ENCODE assay signal across 17 mouse cellular contexts in the genomic region with DNA sequence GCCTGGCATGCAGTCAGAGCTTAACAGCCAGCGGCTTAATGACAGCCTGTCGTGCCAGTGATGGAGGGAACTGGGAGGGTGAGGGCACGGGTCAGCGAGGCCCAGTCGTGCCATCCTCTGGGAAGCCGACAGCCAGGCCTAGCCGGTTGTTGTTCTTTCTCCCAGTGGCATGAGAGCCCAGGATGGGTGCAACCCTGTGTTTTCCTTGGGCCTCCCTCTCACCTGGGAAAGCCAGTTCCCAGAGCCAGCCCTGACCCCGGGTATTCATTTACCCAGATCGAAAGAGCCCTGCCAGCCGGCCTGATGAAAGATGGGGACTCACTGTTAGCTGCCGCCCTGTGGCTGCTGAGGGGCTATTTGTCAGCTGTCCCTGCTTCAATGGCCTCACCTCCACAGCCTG. TPM values are rescaled to one million over a fixed set of nuclear protein-coding genes. Genes with fewer than 3 reads are reported as not detected.
DNase-seq lines count a peak whose midpoint lies in the region; ATAC-seq and TF ChIP-seq lines count a peak whose summit lies in the region.
"Had no signal": no experiment of that assay in that cellular context is flagged by ENCODE, and none has a peak within 500 bp of the region (broad histone marks: within the 10 kb centered on the region; RNA-seq: fewer than 3 reads in every experiment).

No protein-coding gene starts in this region.

- 0 out of 2 replicates have a peak overlapping the region, but pooled peaks have one; percentile 8 for H3K27ac ChIP-seq in forebrain, embryonic 10.5 days
- H3K27ac ChIP-seq in forebrain, embryonic 13.5 days, result no peak overlapping the region
- peak overlapping the region; percentile 31; the same call in 1 of the 2 replicates for H3K27ac ChIP-seq in hindbrain, embryonic 10.5 days
- no peak overlapping the region for H3K27ac ChIP-seq in neural tube, embryonic 11.5 days (ENCODE audit: low read depth, low read length)
- H3K27ac ChIP-seq in gastrocnemius, adult 2 months, result no peak overlapping the region
- no peak overlapping the region for H3K27ac ChIP-seq in limb, embryonic 10.5 days
- H3K27ac ChIP-seq: embryonic facial prominence, embryonic 13.5 days; left cerebral cortex, adult 2 months; liver, embryonic 13.5 days had no signal

- DNase-seq in forebrain, embryonic 10.5 days (ENCODE audit: extremely low spot score, low spot score), result no peak
- DNase-seq in hindbrain, embryonic 10.5 days (ENCODE audit: low spot score), result no peak
- DNase-seq in kidney, adult 9 months, result peak; percentile 63
- peak; percentile 45 for DNase-seq in neural tube, embryonic 11.5 days (ENCODE audit: low spot score)
- no peak for DNase-seq in gastrocnemius, adult 2 months
- DNase-seq in cerebellum, adult 18-20 months, result no peak
- no peak for DNase-seq in limb, embryonic 10.5 days (ENCODE audit: low spot score)
- DNase-seq: cerebellum, adult 8-10 months; liver, embryonic 13.5 days; lung, postnatal 36 days had no signal

- H3K9ac ChIP-seq in forebrain, embryonic 13.5 days, result no peak overlapping the region
- H3K9ac ChIP-seq in neural tube, embryonic 11.5 days (ENCODE audit: low read length), result no peak overlapping the region
- H3K9ac ChIP-seq: embryonic facial prominence, embryonic 13.5 days; liver, embryonic 13.5 days had no signal

- ATAC-seq in forebrain, embryonic 13.5 days, result no peak
- peak; percentile 35; the same call in 1 of the 2 replicates for ATAC-seq in neural tube, embryonic 11.5 days (ENCODE audit: insufficient read depth, low FRiP score, low TSS enrichment)
- ATAC-seq: forebrain, embryonic 16.5 days; intestine, postnatal 0 days had no signal

- intact Hi-C loops in gastrocnemius, adult 2 months (cut with DNase I), result no loop called here

- no peak overlapping the region for H3K4me2 ChIP-seq in forebrain, embryonic 13.5 days
- no peak overlapping the region for H3K4me2 ChIP-seq in neural tube, embryonic 11.5 days (ENCODE audit: low read depth)
- H3K4me2 ChIP-seq: embryonic facial prominence, embryonic 13.5 days; liver, embryonic 13.5 days had no signal

- H3K36me3 ChIP-seq in forebrain, embryonic 10.5 days (replicated peaks), result peaks cover 99% of the 10 kb centered on the region
- peaks cover 53% of the 10 kb centered on the region for H3K36me3 ChIP-seq in forebrain, embryonic 13.5 days (ENCODE audit: poor library complexity, severe bottlenecking)
- peaks cover 91% of the 10 kb centered on the region for H3K36me3 ChIP-seq in hindbrain, embryonic 10.5 days
- H3K36me3 ChIP-seq in neural tube, embryonic 11.5 days (ENCODE audit: control insufficient read depth, insufficient read depth, low read length), result peaks cover 5% of the 10 kb centered on the region
- no peaks in the 10 kb centered on the region for H3K36me3 ChIP-seq in limb, embryonic 10.5 days
- H3K36me3 ChIP-seq: embryonic facial prominence, embryonic 13.5 days; liver, embryonic 13.5 days had no signal

- peaks cover 13% of the 10 kb centered on the region; the same call in 1 of the 2 replicates for H3K27me3 ChIP-seq in forebrain, embryonic 10.5 days (ENCODE audit: poor library complexity, severe bottlenecking)
- no peaks in the 10 kb centered on the region for H3K27me3 ChIP-seq in forebrain, embryonic 13.5 days
- H3K27me3 ChIP-seq in hindbrain, embryonic 10.5 days (ENCODE audit: insufficient read depth, poor library complexity, severe bottlenecking), result peaks cover 35% of the 10 kb centered on the region
- no peaks in the 10 kb centered on the region for H3K27me3 ChIP-seq in neural tube, embryonic 11.5 days (ENCODE audit: control insufficient read depth, insufficient read depth, low read length)
- H3K27me3 ChIP-seq in limb, embryonic 10.5 days (ENCODE audit: low read depth, poor library complexity, severe bottlenecking), result 0 out of 2 replicates have a peak, but pooled peaks cover 27% of the 10 kb centered on the region

- 79% methylated on average over 11 of the region's 11 CpGs for WGBS in forebrain, embryonic 10.5 days
- WGBS in forebrain, embryonic 13.5 days, result 75% methylated on average over 11 of the region's 11 CpGs
- 62% methylated on average over 11 of the region's 11 CpGs for WGBS in hindbrain, embryonic 10.5 days
- 56% methylated on average over 11 of the region's 11 CpGs for WGBS in neural tube, embryonic 11.5 days
- 60% methylated on average over 11 of the region's 11 CpGs for WGBS in limb, embryonic 10.5 days

- no peak for TF ChIP-seq CTCF in gastrocnemius, adult 2 months (IDR thresholded peaks at IDR 0.05)

- H3K9me3 ChIP-seq in forebrain, embryonic 10.5 days, result no peaks in the 10 kb centered on the region
- H3K9me3 ChIP-seq in forebrain, embryonic 13.5 days (replicated peaks), result no peaks in the 10 kb centered on the region
- H3K9me3 ChIP-seq in hindbrain, embryonic 10.5 days, result no peaks in the 10 kb centered on the region
- H3K9me3 ChIP-seq in neural tube, embryonic 11.5 days (ENCODE audit: control insufficient read depth, low read length), result no peaks in the 10 kb centered on the region
- H3K9me3 ChIP-seq in limb, embryonic 10.5 days (replicated peaks), result no peaks in the 10 kb centered on the region
- H3K9me3 ChIP-seq: embryonic facial prominence, embryonic 13.5 days; liver, embryonic 13.5 days had no signal

- H3K4me3 ChIP-seq in forebrain, embryonic 10.5 days, result no peak overlapping the region
- no peak overlapping the region for H3K4me3 ChIP-seq in forebrain, embryonic 13.5 days
- H3K4me3 ChIP-seq in hindbrain, embryonic 10.5 days, result no peak overlapping the region
- H3K4me3 ChIP-seq in neural tube, embryonic 11.5 days (ENCODE audit: low read depth, low read length), result no peak overlapping the region
- H3K4me3 ChIP-seq in gastrocnemius, adult 2 months, result no peak overlapping the region
- no peak overlapping the region for H3K4me3 ChIP-seq in limb, embryonic 10.5 days
- H3K4me3 ChIP-seq: embryonic facial prominence, embryonic 13.5 days; left cerebral cortex, adult 2 months; liver, embryonic 13.5 days had no signal

- H3K4me1 ChIP-seq in forebrain, embryonic 10.5 days, result peaks cover 43% of the 10 kb centered on the region
- peaks cover 15% of the 10 kb centered on the region; the same call in 1 of the 2 replicates for H3K4me1 ChIP-seq in forebrain, embryonic 13.5 days
- peaks cover 35% of the 10 kb centered on the region for H3K4me1 ChIP-seq in hindbrain, embryonic 10.5 days (replicated peaks)
- no peaks in the 10 kb centered on the region; the same call in 1 of the 2 replicates for H3K4me1 ChIP-seq in neural tube, embryonic 11.5 days (ENCODE audit: control insufficient read depth, insufficient read depth, low read length)
- peaks cover 26% of the 10 kb centered on the region for H3K4me1 ChIP-seq in limb, embryonic 10.5 days
- H3K4me1 ChIP-seq: liver, embryonic 13.5 days had no signal

RNA-seq across cellular contexts. Expression of gene 7530416G11Rik, which starts 35.1 kb away (rescaled TPM):
- polyA plus RNA-seq in forebrain, embryonic 10.5 days (2016; fragmentation: Nextera tagmentation; extraction: Ambion mirVana), result not detected in 2 replicates
- not detected in 2 replicates for polyA plus RNA-seq in forebrain, embryonic 13.5 days (2015; fragmentation: Nextera tagmentation; extraction: Ambion mirVana)
- not detected in 2 replicates for polyA plus RNA-seq in hindbrain, embryonic 10.5 days (2016; fragmentation: Nextera tagmentation; extraction: Ambion mirVana)
- polyA plus RNA-seq in neural tube, embryonic 11.5 days (2014; fragmentation: Nextera tagmentation; extraction: Ambion mirVana), result not detected in 2 replicates
- not detected for total RNA-seq in gastrocnemius, adult 2 months (2021)
- polyA plus RNA-seq in limb, embryonic 10.5 days (2016; fragmentation: Nextera tagmentation; extraction: Ambion mirVana), result not detected in 2 replicates
- total RNA-seq: gastrocnemius, postnatal 4 days; left cerebral cortex, adult 2 months had no signal
- polyA plus RNA-seq: embryonic facial prominence, embryonic 13.5 days; forebrain, embryonic 16.5 days; heart, embryonic 16.5 days; intestine, postnatal 0 days; liver, embryonic 13.5 days had no signal

RNA-seq across cellular contexts. Expression of gene Wnt7b, which starts 44.1 kb away (rescaled TPM):
- 126 and 134 TPM in 2 replicates for polyA plus RNA-seq in forebrain, embryonic 10.5 days (2016; fragmentation: Nextera tagmentation; extraction: Ambion mirVana)
- 84.0 and 92.2 TPM in 2 replicates for polyA plus RNA-seq in forebrain, embryonic 13.5 days (2015; fragmentation: Nextera tagmentation; extraction: Ambion mirVana)
- polyA plus RNA-seq in hindbrain, embryonic 10.5 days (2016; fragmentation: Nextera tagmentation; extraction: Ambion mirVana), result 52.3 and 127 TPM in 2 replicates
- polyA plus RNA-seq in neural tube, embryonic 11.5 days (2014; fragmentation: Nextera tagmentation; extraction: Ambion mirVana), result 81.7 and 85.1 TPM in 2 replicates
- total RNA-seq in gastrocnemius, adult 2 months (2021), result not detected
- 10.9 and 17.1 TPM in 2 replicates for polyA plus RNA-seq in limb, embryonic 10.5 days (2016; fragmentation: Nextera tagmentation; extraction: Ambion mirVana)

Comparison
In these comparisons a context has a peak if more than half of its experiments do, and no peak if none do; other contexts are left out.
1. H3K27ac ChIP-seq: peak in forebrain, embryonic 10.5 days (single experiment) and hindbrain, embryonic 10.5 days (single experiment); none in forebrain, embryonic 13.5 days (single experiment), neural tube, embryonic 11.5 days (single experiment), gastrocnemius, adult 2 months (single experiment) and limb, embryonic 10.5 days (single experiment).
2. DNase-seq: peak in kidney, adult 9 months (single experiment) and neural tube, embryonic 11.5 days (single experiment); none in forebrain, embryonic 10.5 days (single experiment), hindbrain, embryonic 10.5 days (single experiment), gastrocnemius, adult 2 months (single experiment), cerebellum, adult 18-20 months (0 of 2) and limb, embryonic 10.5 days (single experiment).